Mouse (Mus musculus) G1E (cell line): Measurements from ENCODE around the gene Cyth1.

Experiments used
- CTCF ChIP-seq: IDR thresholded peaks from 2 replicates; pipeline ENCODE4 v1.5.1; 2012; ENCODE audit warnings: low read depth, low read length, inconsistent platforms, mixed read lengths
- GATA1 ChIP-seq: IDR thresholded peaks from 2 replicates; pipeline ENCODE4 v1.6.1; 2012; ENCODE audit warnings: borderline replicate concordance, low read length, inconsistent platforms, mixed read lengths
- TAL1 ChIP-seq: conservative IDR thresholded peaks from 2 replicates; pipeline ENCODE4 v1.6.1; 2012; ENCODE audit warnings: low read depth, low read length, inconsistent platforms, mixed read lengths

- TF ChIP-seq CTCF (no peak), GATA1 (no peak), TAL1 (no peak)
Observed at GRCm38 (mm10) chr11:118133133-118133751, 115.2 kb downstream of the Cyth1 start.
